Comparison of ENCODE assay signal across 8 mouse cellular contexts in the genomic region with DNA sequence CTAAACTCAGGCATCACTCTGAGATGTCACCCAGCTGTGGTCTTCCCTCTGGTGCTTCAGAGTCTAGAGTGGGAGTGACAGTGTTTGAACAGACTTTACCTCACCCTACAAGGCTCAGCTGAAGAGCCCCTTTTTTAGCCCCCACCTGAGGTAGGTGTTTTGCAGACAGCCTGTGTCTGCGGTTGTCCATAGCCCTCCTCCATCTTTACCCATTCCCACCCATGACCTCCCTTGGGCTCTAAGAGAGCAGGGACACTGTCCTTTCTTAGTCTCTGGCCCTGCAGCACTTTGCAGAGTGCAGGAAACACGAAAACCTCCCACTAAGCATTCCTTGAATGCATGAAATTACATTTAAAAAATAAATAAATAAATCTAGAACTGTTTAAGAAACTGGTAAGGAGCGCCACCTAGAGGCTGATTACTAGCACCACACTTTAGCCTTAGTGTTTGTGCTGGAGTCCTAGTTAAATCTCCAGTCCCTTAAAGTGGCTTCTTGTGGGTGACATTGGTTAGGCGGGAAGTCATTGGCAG.
DNase-seq lines count a peak whose midpoint lies in the region; ATAC-seq and TF ChIP-seq lines count a peak whose summit lies in the region.

No protein-coding gene starts in this region.

- no peaks in the 10 kb centered on the region; the same call in 1 of the 2 replicates for H3K4me1 ChIP-seq in testis, adult 2 months (ENCODE audit: control insufficient read depth, insufficient read depth, low read length)
- peaks cover 19% of the 10 kb centered on the region for H3K4me1 ChIP-seq in cerebellum, adult 2 months (ENCODE audit: control insufficient read depth, insufficient read depth, low read length)

- peak; percentile 77 for ATAC-seq in granulocyte monocyte progenitor cell, adult 5-6 weeks (replicated peaks; ENCODE audit: poor library complexity, severe bottlenecking)

- no peak overlapping the region for H3K27ac ChIP-seq in testis, adult 2 months (ENCODE audit: control insufficient read depth, insufficient read depth, low read depth, low read length)
- no peak overlapping the region for H3K27ac ChIP-seq in cerebellum, adult 2 months (ENCODE audit: insufficient read depth, low read length)

- TF ChIP-seq CTCF in testis, adult 2 months (IDR thresholded peaks at IDR 0.05; ENCODE audit: control insufficient read depth, insufficient read depth, insufficient replicate concordance, low read depth, low read length), result peak; percentile 27; the same call in 1 of the 2 replicates
- TF ChIP-seq CTCF in cerebellum, adult 2 months (IDR thresholded peaks at IDR 0.05; ENCODE audit: borderline replicate concordance, insufficient read depth, low read depth, low read length), result peak; percentile 56; the same call in 1 of the 2 replicates

- H3K4me3 ChIP-seq in testis, adult 2 months (ENCODE audit: control insufficient read depth, low read depth, low read length), result no peak overlapping the region
- no peak overlapping the region for H3K4me3 ChIP-seq in cerebellum, adult 2 months (replicated peaks; ENCODE audit: insufficient read depth, low read depth, low read length)

- no peaks in the 10 kb centered on the region for H3K36me3 ChIP-seq in testis, adult 2 months (ENCODE audit: control insufficient read depth, insufficient read depth, low read length)

- 25% methylated on average over 4 of the region's 4 CpGs for WGBS in cerebellum, adult 2 months

- no peak for DNase-seq in testis, postnatal 14 days (ENCODE audit: low spot score)
- peak; percentile 66 to 69 for DNase-seq in cerebellum, adult 2 months
- DNase-seq in kidney, adult 8-10 months, result peak; percentile 53 to 63
- peak; percentile 28 to 54 for DNase-seq in lung, adult 18-20 months
- peak; percentile 66 for DNase-seq in retina, adult 2 months (ENCODE audit: low read depth, low spot score)
- DNase-seq in urinary bladder, adult 2 months (ENCODE audit: low spot score), result no peak

- no peak for TF ChIP-seq POLR2A in testis, adult 2 months (IDR thresholded peaks at IDR 0.05; ENCODE audit: control insufficient read depth, low read depth, low read length)
- TF ChIP-seq POLR2A in cerebellum, adult 2 months (IDR thresholded peaks at IDR 0.05; ENCODE audit: borderline replicate concordance, insufficient read depth, low read length), result no peak

- no peaks in the 10 kb centered on the region for H3K27me3 ChIP-seq in testis, adult 2 months (ENCODE audit: control insufficient read depth, insufficient read depth, low read length)
- no peaks in the 10 kb centered on the region for H3K27me3 ChIP-seq in cerebellum, adult 2 months (ENCODE audit: control insufficient read depth, insufficient read depth, low read length)

Comparison
In these comparisons a context has a peak if more than half of its experiments do, and no peak if none do; other contexts are left out.
1. DNase-seq: peak in cerebellum, adult 2 months (2 of 2), kidney, adult 8-10 months (2 of 2), lung, adult 18-20 months (2 of 2) and retina, adult 2 months (single experiment); none in testis, postnatal 14 days (single experiment) and urinary bladder, adult 2 months (single experiment).